Mouse (Mus musculus) heart, embryonic 10.5 days (tissue): Measurements from ENCODE around the gene Top3b. TPM values are rescaled to one million over a fixed set of nuclear protein-coding genes. Genes with fewer than 3 reads are reported as not detected.

ENCODE experiments used
- polyA plus RNA-seq: library from polyadenylated mRNA; unstranded; fragments of >200 nt; fragmentation: Nextera tagmentation; extraction: Ambion mirVana; gene quantifications from 2 replicates; pipeline ENCODE4 v1.2.1, GENCODE M21; 2016

The Top3b gene
- polyA plus RNA-seq, 1 experiment from 2014 or later = 55.6 TPM

Other genes starting within 250 kb of the Top3b start
- gene Olfr19, start 194.3 kb upstream of the Top3b start, polyA plus RNA-seq = not detected in 2 replicates
- 0.13 TPM in 1 of 2 replicates, not detected in the other for gene Spag6l, start 41.3 kb upstream of the Top3b start, polyA plus RNA-seq
- gene Igll1, start 6.8 kb upstream of the Top3b start, polyA plus RNA-seq = not detected in 2 replicates
- gene Vpreb1, start 107 bp downstream of the Top3b start, polyA plus RNA-seq = 1.6 and 1.8 TPM in 2 replicates
- gene Ppm1f, start 25.7 kb downstream of the Top3b start, polyA plus RNA-seq = 29.2 and 41.0 TPM in 2 replicates
- gene Mapk1, start 112.6 kb downstream of the Top3b start, polyA plus RNA-seq = 127 and 153 TPM in 2 replicates
- 16.6 and 27.6 TPM in 2 replicates for gene Ypel1, start 199.0 kb downstream of the Top3b start, polyA plus RNA-seq
- gene Ppil2, start 240.5 kb downstream of the Top3b start, polyA plus RNA-seq = 114 and 125 TPM in 2 replicates